22 mouse cellular contexts compared by ENCODE assay signal in genomic region chr5:139359244-139359643, GRCm38 (mm10). TPM values are rescaled to one million over a fixed set of nuclear protein-coding genes. Genes with fewer than 3 reads are reported as not detected.
DNase-seq lines count a peak whose midpoint lies in the region; ATAC-seq and TF ChIP-seq lines count a peak whose summit lies in the region.
"Had no signal": no experiment of that assay in that cellular context is flagged by ENCODE, and none has a peak within 500 bp of the region (broad histone marks: within the 10 kb centered on the region; RNA-seq: fewer than 3 reads in every experiment).

No protein-coding gene starts in this region.

- TF ChIP-seq POLR2A in liver, adult 2 months (IDR thresholded peaks at IDR 0.05; ENCODE audit: extremely low read depth, insufficient read depth, low read length): no peak

- no peak overlapping the region for H3K4me2 ChIP-seq in intestine, embryonic 16.5 days (ENCODE audit: low read depth, low read length)
- no peak overlapping the region for H3K4me2 ChIP-seq in intestine, embryonic 15.5 days (replicated peaks)
- no peak overlapping the region for H3K4me2 ChIP-seq in liver, embryonic 11.5 days
- no peak overlapping the region for H3K4me2 ChIP-seq in intestine, postnatal 0 days (replicated peaks; ENCODE audit: low read depth)
- H3K4me2 ChIP-seq: embryonic facial prominence, embryonic 12.5 days; forebrain, embryonic 13.5 days; forebrain, embryonic 15.5 days had no signal

- no peak for ATAC-seq in intestine, embryonic 16.5 days
- ATAC-seq in intestine, embryonic 15.5 days: no peak
- no peak for ATAC-seq in liver, embryonic 11.5 days (replicated peaks; ENCODE audit: low FRiP score)
- no peak for ATAC-seq in intestine, postnatal 0 days
- ATAC-seq: activated CD4-positive, CD25-positive, alpha-beta regulatory T cell, adult 4 months; CD4-positive, CD25-positive, alpha-beta regulatory T cell, adult 4 months; forebrain, embryonic 15.5 days had no signal

- no peaks in the 10 kb centered on the region for H3K9me3 ChIP-seq in intestine, embryonic 16.5 days (ENCODE audit: control insufficient read depth, low read length)
- H3K9me3 ChIP-seq in intestine, embryonic 15.5 days: no peaks in the 10 kb centered on the region
- H3K9me3 ChIP-seq in liver, embryonic 11.5 days (ENCODE audit: control insufficient read depth, low read length): no peaks in the 10 kb centered on the region
- H3K9me3 ChIP-seq in intestine, postnatal 0 days (ENCODE audit: control insufficient read depth): no peaks in the 10 kb centered on the region
- H3K9me3 ChIP-seq: embryonic facial prominence, embryonic 10.5 days; embryonic facial prominence, embryonic 12.5 days; forebrain, embryonic 13.5 days; forebrain, embryonic 15.5 days; G1E had no signal

- H3K9ac ChIP-seq in intestine, embryonic 16.5 days (ENCODE audit: low read depth, low read length): no peak overlapping the region
- no peak overlapping the region for H3K9ac ChIP-seq in intestine, embryonic 15.5 days
- H3K9ac ChIP-seq in liver, adult 2 months (ENCODE audit: low read depth, low read length): no peak overlapping the region; the same call in 1 of the 2 replicates
- no peak overlapping the region for H3K9ac ChIP-seq in liver, embryonic 11.5 days (ENCODE audit: low read depth, low read length)
- H3K9ac ChIP-seq in intestine, postnatal 0 days (ENCODE audit: low read depth, low read length): no peak overlapping the region
- H3K9ac ChIP-seq: embryonic facial prominence, embryonic 12.5 days; forebrain, embryonic 13.5 days; forebrain, embryonic 15.5 days had no signal

- no peak for TF ChIP-seq CTCF in liver, adult 2 months (IDR thresholded peaks at IDR 0.05; ENCODE audit: low read depth, low read length)
- TF ChIP-seq CTCF in intestine, postnatal 0 days (IDR thresholded peaks at IDR 0.05; ENCODE audit: low read depth): no peak

- H3K27ac ChIP-seq in intestine, embryonic 16.5 days (ENCODE audit: low read length): peak overlapping the region; percentile 49
- no peak overlapping the region for H3K27ac ChIP-seq in intestine, embryonic 15.5 days
- peak overlapping the region; percentile 79 for H3K27ac ChIP-seq in liver, adult 2 months (replicated peaks; ENCODE audit: insufficient read depth, low read depth, low read length)
- H3K27ac ChIP-seq in liver, embryonic 11.5 days (ENCODE audit: low read depth, low read length): no peak overlapping the region
- peak overlapping the region; percentile 21; the same call in 1 of the 2 replicates for H3K27ac ChIP-seq in intestine, postnatal 0 days (ENCODE audit: low read depth, low read length)
- H3K27ac ChIP-seq: embryonic facial prominence, embryonic 10.5 days; embryonic facial prominence, embryonic 12.5 days; forebrain, embryonic 13.5 days; forebrain, embryonic 15.5 days had no signal

- peak; percentile 93 for DNase-seq in liver, adult 2 months (ENCODE audit: extremely low read depth, low read depth, low spot score)
- no peak for DNase-seq in liver, embryonic 11.5 days (ENCODE audit: low spot score)
- DNase-seq: adrenal gland, adult 8-10 months; cerebellum, adult 9-10 months had no signal

- WGBS in intestine, embryonic 16.5 days: 95% methylated on average over 5 of the region's 5 CpGs
- 85% methylated on average over 5 of the region's 5 CpGs for WGBS in intestine, embryonic 15.5 days
- 44% methylated on average over 5 of the region's 5 CpGs for WGBS in liver, adult 2 months
- 91% methylated on average over 5 of the region's 5 CpGs for WGBS in liver, embryonic 11.5 days
- 54% methylated on average over 5 of the region's 5 CpGs for WGBS in intestine, postnatal 0 days

- no peak overlapping the region for H3K4me3 ChIP-seq in intestine, embryonic 16.5 days (ENCODE audit: low read length)
- no peak overlapping the region for H3K4me3 ChIP-seq in intestine, embryonic 15.5 days (replicated peaks)
- H3K4me3 ChIP-seq in liver, adult 2 months (ENCODE audit: insufficient read depth, low read depth, low read length): no peak overlapping the region
- H3K4me3 ChIP-seq in liver, embryonic 11.5 days (ENCODE audit: low read depth, low read length): no peak overlapping the region
- H3K4me3 ChIP-seq in intestine, postnatal 0 days (ENCODE audit: low read depth, low read length): no peak overlapping the region
- H3K4me3 ChIP-seq: embryonic facial prominence, embryonic 10.5 days; embryonic facial prominence, embryonic 12.5 days; forebrain, embryonic 13.5 days; forebrain, embryonic 15.5 days had no signal

- no peaks in the 10 kb centered on the region for H3K79me2 ChIP-seq in liver, adult 2 months (ENCODE audit: control insufficient read depth, insufficient read depth, low read length)

- H3K27me3 ChIP-seq in intestine, embryonic 16.5 days (replicated peaks; ENCODE audit: control insufficient read depth, insufficient read depth, low read length): no peaks in the 10 kb centered on the region
- H3K27me3 ChIP-seq in intestine, embryonic 15.5 days (replicated peaks): no peaks in the 10 kb centered on the region; the same call in 1 of the 2 replicates
- no peaks in the 10 kb centered on the region for H3K27me3 ChIP-seq in liver, adult 2 months (ENCODE audit: control insufficient read depth, insufficient read depth, low read length)
- no peaks in the 10 kb centered on the region for H3K27me3 ChIP-seq in liver, embryonic 11.5 days (replicated peaks; ENCODE audit: control insufficient read depth, insufficient read depth, low read length)
- no peaks in the 10 kb centered on the region for H3K27me3 ChIP-seq in intestine, postnatal 0 days (replicated peaks; ENCODE audit: control insufficient read depth, insufficient read depth, low read length)
- H3K27me3 ChIP-seq: CH12.LX; embryonic facial prominence, embryonic 12.5 days; forebrain, embryonic 13.5 days; forebrain, embryonic 15.5 days; Patski had no signal

- no peaks in the 10 kb centered on the region for H3K36me3 ChIP-seq in intestine, embryonic 16.5 days (ENCODE audit: control insufficient read depth, insufficient read depth, low read length)
- H3K36me3 ChIP-seq in intestine, embryonic 15.5 days: no peaks in the 10 kb centered on the region
- no peaks in the 10 kb centered on the region for H3K36me3 ChIP-seq in liver, adult 2 months (ENCODE audit: control insufficient read depth, insufficient read depth, low read length)
- H3K36me3 ChIP-seq in liver, embryonic 11.5 days (ENCODE audit: control insufficient read depth, insufficient read depth, low read length): no peaks in the 10 kb centered on the region
- H3K36me3 ChIP-seq in intestine, postnatal 0 days (ENCODE audit: control insufficient read depth, insufficient read depth): peaks cover 16% of the 10 kb centered on the region; the same call in 1 of the 2 replicates
- H3K36me3 ChIP-seq: embryonic facial prominence, embryonic 12.5 days; forebrain, embryonic 15.5 days had no signal

- peaks cover 18% of the 10 kb centered on the region for H3K4me1 ChIP-seq in intestine, embryonic 16.5 days (ENCODE audit: control insufficient read depth, insufficient read depth, low read length)
- H3K4me1 ChIP-seq in intestine, embryonic 15.5 days (replicated peaks): peaks cover 22% of the 10 kb centered on the region
- H3K4me1 ChIP-seq in liver, adult 2 months (ENCODE audit: control insufficient read depth, insufficient read depth, low read length): peaks cover 18% of the 10 kb centered on the region
- peaks cover 7% of the 10 kb centered on the region for H3K4me1 ChIP-seq in liver, embryonic 11.5 days (replicated peaks; ENCODE audit: control insufficient read depth, insufficient read depth, low read length)
- H3K4me1 ChIP-seq in intestine, postnatal 0 days (replicated peaks; ENCODE audit: control insufficient read depth, insufficient read depth, low read length): no peaks in the 10 kb centered on the region

RNA-seq across cellular contexts. Expression of gene Cyp2w1, which starts 6.8 kb away (rescaled TPM):
- 33.9 and 44.0 TPM in 2 replicates for polyA plus RNA-seq in intestine, embryonic 16.5 days (2015; fragmentation: Nextera tagmentation; extraction: Ambion mirVana)
- 23.5 and 25.8 TPM in 2 replicates for polyA plus RNA-seq in intestine, embryonic 15.5 days (2015; fragmentation: Nextera tagmentation; extraction: Ambion mirVana)
- total RNA-seq in liver, adult 2 months (2014; rRNA removed): not detected in 2 replicates
- polyA plus RNA-seq in liver, adult 2 months (2012; rRNA removed): not detected in 2 replicates
- not detected in 2 replicates for polyA plus RNA-seq in liver, embryonic 11.5 days (2014; fragmentation: Nextera tagmentation; extraction: Ambion mirVana)
- 15.8 and 18.1 TPM in 2 replicates for polyA plus RNA-seq in intestine, postnatal 0 days (2015; fragmentation: Nextera tagmentation; extraction: Ambion mirVana)
- total RNA-seq: adrenal gland, adult 18-20 months; adrenal gland, adult 8-10 months; adrenal gland, postnatal 14 days; adrenal gland, postnatal 36 days; CH12.LX; G1E had no signal
- polyA plus RNA-seq: activated CD4-positive, CD25-positive, alpha-beta regulatory T cell, adult 4 months; CD4-positive, CD25-positive, alpha-beta regulatory T cell, adult 4 months; cerebellum, adult 2 months; cortical plate, adult 2 months; embryonic facial prominence, embryonic 10.5 days; forebrain, embryonic 11.5 days; forebrain, embryonic 13.5 days; forebrain, embryonic 15.5 days; G1E; Patski had no signal

RNA-seq across cellular contexts. Expression of gene Cox19, which starts 8.0 kb away (rescaled TPM):
- 183 and 195 TPM in 2 replicates for polyA plus RNA-seq in intestine, embryonic 16.5 days (2015; fragmentation: Nextera tagmentation; extraction: Ambion mirVana)
- polyA plus RNA-seq in intestine, embryonic 15.5 days (2015; fragmentation: Nextera tagmentation; extraction: Ambion mirVana): 162 and 168 TPM in 2 replicates
- 23.6 and 25.2 TPM in 2 replicates for total RNA-seq in liver, adult 2 months (2014; rRNA removed)
- polyA plus RNA-seq in liver, adult 2 months (2012; rRNA removed): 82.4 and 86.1 TPM in 2 replicates
- polyA plus RNA-seq in liver, embryonic 11.5 days (2014; fragmentation: Nextera tagmentation; extraction: Ambion mirVana): 98.1 and 103 TPM in 2 replicates
- polyA plus RNA-seq in intestine, postnatal 0 days (2015; fragmentation: Nextera tagmentation; extraction: Ambion mirVana): 181 and 184 TPM in 2 replicates

RNA-seq across cellular contexts. Expression of gene Gpr146, which starts 18.3 kb away (rescaled TPM):
- 2.3 and 2.5 TPM in 2 replicates for polyA plus RNA-seq in intestine, embryonic 16.5 days (2015; fragmentation: Nextera tagmentation; extraction: Ambion mirVana)
- polyA plus RNA-seq in intestine, embryonic 15.5 days (2015; fragmentation: Nextera tagmentation; extraction: Ambion mirVana): 2.2 and 2.7 TPM in 2 replicates
- 36.5 and 57.1 TPM in 2 replicates for total RNA-seq in liver, adult 2 months (2014; rRNA removed)
- 43.5 and 70.7 TPM in 2 replicates for polyA plus RNA-seq in liver, adult 2 months (2012; rRNA removed)
- 13.4 and 15.1 TPM in 2 replicates for polyA plus RNA-seq in liver, embryonic 11.5 days (2014; fragmentation: Nextera tagmentation; extraction: Ambion mirVana)
- 2.5 and 2.6 TPM in 2 replicates for polyA plus RNA-seq in intestine, postnatal 0 days (2015; fragmentation: Nextera tagmentation; extraction: Ambion mirVana)

RNA-seq across cellular contexts. Expression of gene Adap1, which starts 33.8 kb away (rescaled TPM):
- 5.3 and 6.3 TPM in 2 replicates for polyA plus RNA-seq in intestine, embryonic 16.5 days (2015; fragmentation: Nextera tagmentation; extraction: Ambion mirVana)
- 20.1 and 20.5 TPM in 2 replicates for polyA plus RNA-seq in intestine, embryonic 15.5 days (2015; fragmentation: Nextera tagmentation; extraction: Ambion mirVana)
- total RNA-seq in liver, adult 2 months (2014; rRNA removed): 1.5 TPM in 2 replicates
- polyA plus RNA-seq in liver, adult 2 months (2012; rRNA removed): 0.60 and 1.3 TPM in 2 replicates
- 7.2 and 8.1 TPM in 2 replicates for polyA plus RNA-seq in liver, embryonic 11.5 days (2014; fragmentation: Nextera tagmentation; extraction: Ambion mirVana)
- 33.4 and 33.8 TPM in 2 replicates for polyA plus RNA-seq in intestine, postnatal 0 days (2015; fragmentation: Nextera tagmentation; extraction: Ambion mirVana)

RNA-seq across cellular contexts. Expression of gene C130050O18Rik, which starts 45.8 kb away (rescaled TPM):
- 0.87 and 1.0 TPM in 2 replicates for polyA plus RNA-seq in intestine, embryonic 16.5 days (2015; fragmentation: Nextera tagmentation; extraction: Ambion mirVana)
- polyA plus RNA-seq in intestine, embryonic 15.5 days (2015; fragmentation: Nextera tagmentation; extraction: Ambion mirVana): 0.81 and 0.85 TPM in 2 replicates
- 0.18 and 0.54 TPM in 2 replicates for total RNA-seq in liver, adult 2 months (2014; rRNA removed)
- 0.56 and 1.6 TPM in 2 replicates for polyA plus RNA-seq in liver, adult 2 months (2012; rRNA removed)
- polyA plus RNA-seq in liver, embryonic 11.5 days (2014; fragmentation: Nextera tagmentation; extraction: Ambion mirVana): 1.5 and 1.6 TPM in 2 replicates
- polyA plus RNA-seq in intestine, postnatal 0 days (2015; fragmentation: Nextera tagmentation; extraction: Ambion mirVana): 0.76 and 1.4 TPM in 2 replicates
- total RNA-seq: CH12.LX had no signal
- polyA plus RNA-seq: activated CD4-positive, CD25-positive, alpha-beta regulatory T cell, adult 4 months; CD4-positive, CD25-positive, alpha-beta regulatory T cell, adult 4 months had no signal

Comparison
In these comparisons a context has a peak if more than half of its experiments do, and no peak if none do; other contexts are left out.
1. H3K27ac ChIP-seq: peak in intestine, embryonic 16.5 days (single experiment), liver, adult 2 months (single experiment) and intestine, postnatal 0 days (single experiment); none in intestine, embryonic 15.5 days (single experiment) and liver, embryonic 11.5 days (single experiment).
2. RNA of gene Cyp2w1, which starts 6.8 kb away (polyA plus RNA-seq): 33.9 to 44.0 TPM in intestine, embryonic 16.5 days, 23.5 to 25.8 TPM in intestine, embryonic 15.5 days and 15.8 to 18.1 TPM in intestine, postnatal 0 days; not detected in liver, embryonic 11.5 days and not detected in liver, adult 2 months; every median in the first group is over 10 times any median in the second.